Mouse (Mus musculus) CH12.LX (cell line): ENCODE data around the gene Tbpl1. TPM values are rescaled to one million over a fixed set of nuclear protein-coding genes. Genes with fewer than 3 reads are reported as not detected.

ENCODE experiments used
- DNase-seq: peaks from one replicate; pipeline ENCODE4 v3.0.0-alpha.2; 2013; ENCODE audit errors: extremely low read depth
- H3K27ac ChIP-seq: 2 replicates; pipeline ENCODE4 v1.5.1; 2012; ENCODE audit warnings: low read depth, mild to moderate bottlenecking, control low read depth, moderate library complexity; ENCODE audit not compliant: insufficient read depth
- H3K27me3 ChIP-seq: replicated peaks from 2 replicates; pipeline ENCODE3; 2012; ENCODE audit warnings: inconsistent platforms
- H3K36me3 ChIP-seq, 2 experiments: replicated peaks in 1 of 2; 2 replicates each; pipeline versions ENCODE3 to v1.6.1; 2012; ENCODE audit warnings: inconsistent platforms in 1 of 2, low read length in 1 of 2, mild to moderate bottlenecking in 1 of 2, mixed read lengths in 1 of 2, moderate library complexity in 1 of 2; ENCODE audit not compliant: control insufficient read depth in 1 of 2, insufficient read depth in 1 of 2
- H3K4me1 ChIP-seq, 2 experiments: 2 replicates each; pipeline ENCODE4 v1.6.1; 2012; ENCODE audit warnings: inconsistent platforms in 1 of 2, moderate library complexity in 1 of 2; ENCODE audit not compliant: insufficient read depth in 2 of 2, control insufficient read depth in 1 of 2
- H3K4me2 ChIP-seq: 2 replicates; pipeline ENCODE4 v1.6.1; 2012; ENCODE audit warnings: low read depth, mild to moderate bottlenecking, control low read depth; ENCODE audit not compliant: poor library complexity, insufficient read depth, severe bottlenecking
- H3K4me3 ChIP-seq, 3 experiments: fragments of 150-350 bp in 1 of 3; sonication (generic) in 1 of 3; replicated peaks in 1 of 3; 2 replicates each; pipeline versions ENCODE3 to v1.5.1; 2011 to 2012; ENCODE audit warnings: low read depth in 2 of 3, low read length in 2 of 3, mild to moderate bottlenecking in 2 of 3, moderate library complexity in 2 of 3, control low read depth in 1 of 3, improper control_type of control experiment in 1 of 3, inconsistent platforms in 1 of 3, mixed read lengths in 1 of 3; ENCODE audit not compliant: poor library complexity in 1 of 3
- H3K79me2 ChIP-seq: replicated peaks from 2 replicates; pipeline ENCODE4 v1.6.1; 2012; ENCODE audit warnings: mild to moderate bottlenecking, moderate library complexity; ENCODE audit not compliant: control insufficient read depth, poor library complexity, insufficient read depth, severe bottlenecking; ENCODE audit errors: extremely low read depth
- H3K9ac ChIP-seq: 2 replicates; pipeline ENCODE4 v1.6.1; 2012; ENCODE audit warnings: low read depth, mild to moderate bottlenecking, control low read depth, moderate library complexity; ENCODE audit not compliant: insufficient read depth
- H3K9me3 ChIP-seq: replicated peaks from 2 replicates; pipeline ENCODE3; 2012; ENCODE audit warnings: low read length, inconsistent platforms, mixed read lengths
- CHD1 ChIP-seq: IDR thresholded peaks from 2 replicates; pipeline ENCODE4 v1.6.1; 2012; ENCODE audit warnings: low read depth, low read length, improper control_type of control experiment, inconsistent platforms
- CHD2 ChIP-seq: IDR thresholded peaks from 2 replicates; pipeline ENCODE4 v1.6.1; 2011; ENCODE audit warnings: low read length, improper control_type of control experiment
- EP300 ChIP-seq: IDR thresholded peaks from 2 replicates; pipeline ENCODE4 v1.6.1; 2011; ENCODE audit warnings: low read length, improper control_type of control experiment
- KAT2A ChIP-seq: IDR thresholded peaks from 2 replicates; pipeline ENCODE4 v1.6.1; 2012; ENCODE audit warnings: low read length, improper control_type of control experiment, inconsistent platforms; ENCODE audit not compliant: insufficient replicate concordance
- MAX ChIP-seq: IDR thresholded peaks from 2 replicates; pipeline ENCODE4 v1.6.1; 2011; ENCODE audit warnings: low read length, improper control_type of control experiment
- MXI1 ChIP-seq: IDR thresholded peaks from 2 replicates; pipeline ENCODE4 v1.6.1; 2011; ENCODE audit warnings: mild to moderate bottlenecking, low read depth, low read length, improper control_type of control experiment
- NRF1 ChIP-seq: IDR thresholded peaks from 2 replicates; pipeline ENCODE4 v1.6.1; 2014; ENCODE audit warnings: low read depth, mild to moderate bottlenecking, inconsistent platforms, low read length, improper control_type of control experiment, moderate library complexity
- POLR2A ChIP-seq: IDR thresholded peaks from 2 replicates; pipeline ENCODE4 v1.6.1; 2011; ENCODE audit warnings: low read depth, mild to moderate bottlenecking, improper control_type of control experiment, low read length
- POLR2AphosphoS2 ChIP-seq: IDR thresholded peaks from 2 replicates; pipeline ENCODE4 v1.6.1; 2011; ENCODE audit warnings: low read depth, low read length, improper control_type of control experiment
- RAD21 ChIP-seq: IDR thresholded peaks from 2 replicates; pipeline ENCODE4 v1.6.1; 2011; ENCODE audit warnings: low read depth, mild to moderate bottlenecking, low read length, improper control_type of control experiment, moderate library complexity
- RCOR1 ChIP-seq: conservative IDR thresholded peaks from 2 replicates; pipeline ENCODE4 v1.6.1; 2012; ENCODE audit warnings: low read depth, mild to moderate bottlenecking, inconsistent platforms, low read length, improper control_type of control experiment
- SIN3A ChIP-seq: IDR thresholded peaks from 2 replicates; pipeline ENCODE4 v1.6.1; 2012; ENCODE audit warnings: low read length, improper control_type of control experiment, inconsistent platforms
- SMC3 ChIP-seq: IDR thresholded peaks from 2 replicates; pipeline ENCODE4 v1.6.1; 2011; ENCODE audit warnings: low read depth, low read length, improper control_type of control experiment
- TCF12 ChIP-seq: IDR thresholded peaks from 2 replicates; pipeline ENCODE4 v1.6.1; 2014; ENCODE audit warnings: low read depth, mild to moderate bottlenecking, inconsistent platforms, low read length, improper control_type of control experiment
- UBTF ChIP-seq: IDR thresholded peaks from 2 replicates; pipeline ENCODE4 v1.6.1; 2012; ENCODE audit warnings: low read depth, mild to moderate bottlenecking, inconsistent platforms, low read length, improper control_type of control experiment, moderate library complexity
- USF2 ChIP-seq: conservative IDR thresholded peaks from 2 replicates; pipeline ENCODE4 v1.6.1; 2011; ENCODE audit warnings: low read depth, low read length, improper control_type of control experiment
- ZC3H11A ChIP-seq: IDR thresholded peaks from 2 replicates; pipeline ENCODE4 v1.6.1; 2012; ENCODE audit warnings: low read depth, mild to moderate bottlenecking, inconsistent platforms, low read length, improper control_type of control experiment
- ZKSCAN1 ChIP-seq: IDR thresholded peaks from 2 replicates; pipeline ENCODE4 v1.6.1; 2012; ENCODE audit warnings: low read depth, inconsistent platforms, low read length, improper control_type of control experiment, borderline replicate concordance
- ZMIZ1 ChIP-seq: IDR thresholded peaks from 2 replicates; pipeline ENCODE4 v1.6.1; 2012; ENCODE audit warnings: low read depth, mild to moderate bottlenecking, inconsistent platforms, low read length, improper control_type of control experiment
- dilution Hi-C: fragments of 300-500 bp; cut with MboI; formaldehyde crosslinking; loops from 2 replicates; pipeline ENCODE4 v1.14.3; 2020; ENCODE audit warnings: low sequenced_read_pairs; ENCODE audit not compliant: extremely low pct_unique_long_range_greater_than_20kb, extremely low pct_ligation_motif_present
- in situ Hi-C: fragments of 300-500 bp; cut with MboI; formaldehyde crosslinking; loops from 3 replicates; pipeline ENCODE4 v1.14.3; 2019; ENCODE audit warnings: low sequenced_read_pairs, low pct_ligation_motif_present, low pct_unique_long_range_greater_than_20kb, mixed read lengths
- polyA plus RNA-seq: library from polyadenylated mRNA; unstranded; fragments of >175 nt; gene quantifications from 2 replicates; pipeline ENCODE4 v1.2.1, GENCODE M21; 2012; ENCODE audit warnings: low read depth; ENCODE audit not compliant: insufficient read length
- total RNA-seq, 2 experiments: library from RNA; depleted of rRNA; stranded (reverse); fragments of 300-350 nt in 1 of 2; fragments of >200 nt in 1 of 2; gene quantifications; 2 replicates each; pipeline ENCODE4 v1.2.3; 2012 to 2014

Gene Tbpl1
- total and polyA plus RNA-seq, 3 experiments, result 34.6 to 54.6 (median 46.9) TPM

- Histone ChIP-seq H3K9ac (peak overlapping the region; percentile 89), H3K27ac (no peak overlapping the region), H3K36me3 (peaks cover 0 to 4% of the 10 kb centered on the region in 2 experiments), H3K79me2 (peaks cover 29% of the 10 kb centered on the region), H3K4me3 (peak overlapping the region; percentile 69 to 92 (median 80)), H3K4me1 (peaks cover 7 to 24% of the 10 kb centered on the region in 2 experiments; a peak in 3 of 4 replicates), H3K9me3 (no peaks in the 10 kb centered on the region), H3K4me2 (peak overlapping the region; percentile 52), H3K27me3 (no peaks in the 10 kb centered on the region)
- in situ Hi-C loops (no loop called here), dilution Hi-C loops (no loop called here)
- peak; percentile 47 for DNase-seq
- no peak for TF ChIP-seq USF2
- 0 out of 2 replicates have a peak, but pooled peaks have one; percentile 13 for TF ChIP-seq EP300
- no peak; the same call in 1 of the 2 replicates for TF ChIP-seq CHD1
- TF ChIP-seq KAT2A, result no peak
- TF ChIP-seq TCF12, result no peak
- TF ChIP-seq ZMIZ1, result no peak
- TF ChIP-seq NRF1, result no peak
- TF ChIP-seq RAD21, result no peak
- no peak for TF ChIP-seq POLR2AphosphoS2
- TF ChIP-seq MAX, result 0 out of 2 replicates have a peak, but pooled peaks have one; percentile 10
- TF ChIP-seq MXI1, result 0 out of 2 replicates have a peak, but pooled peaks have one; percentile 6
- no peak for TF ChIP-seq POLR2A
- no peak for TF ChIP-seq CHD2
- no peak for TF ChIP-seq RCOR1
- no peak for TF ChIP-seq SMC3
- TF ChIP-seq UBTF, result no peak
- TF ChIP-seq ZC3H11A, result no peak
- TF ChIP-seq SIN3A, result no peak
These were observed 443 bp upstream of the Tbpl1 start for GRCm38 (mm10) chr10:22732181-22732580.

GRCm38 (mm10) chr10:22730992-22731271 is 806 bp downstream of the Tbpl1 start:
- H3K36me3 ChIP-seq, result peaks cover 0 to 6% of the 10 kb centered on the region in 2 experiments
- H3K9ac ChIP-seq, result peak overlapping the region; percentile 92
- TF ChIP-seq ZKSCAN1, result no peak
- 0 out of 2 replicates have a peak, but pooled peaks have one; percentile 10 for TF ChIP-seq CHD2
- peak overlapping the region; percentile 40; the same call in 1 of the 2 replicates for H3K27ac ChIP-seq
- dilution Hi-C loops, result no loop called here
- in situ Hi-C loops, result no loop called here
- no peaks in the 10 kb centered on the region for H3K9me3 ChIP-seq
- no peak overlapping the region for H3K4me2 ChIP-seq
- no peaks in the 10 kb centered on the region for H3K27me3 ChIP-seq
- H3K79me2 ChIP-seq, result peaks cover 42% of the 10 kb centered on the region
- peak overlapping the region; percentile 78 to 92 (median 89) for H3K4me3 ChIP-seq
- peaks cover 13 to 35% of the 10 kb centered on the region in 2 experiments; a peak in 3 of 4 replicates for H3K4me1 ChIP-seq
- DNase-seq, result no peak
